Mouse (Mus musculus) retina, postnatal 7 days (tissue): ENCODE data around the gene Pcnx3.

ENCODE experiments used
- DNase-seq: peaks from one replicate; pipeline ENCODE4 v3.0.0-alpha.2; 2012; ENCODE audit warnings: low read depth, low spot score

Gene Pcnx3

DNA sequence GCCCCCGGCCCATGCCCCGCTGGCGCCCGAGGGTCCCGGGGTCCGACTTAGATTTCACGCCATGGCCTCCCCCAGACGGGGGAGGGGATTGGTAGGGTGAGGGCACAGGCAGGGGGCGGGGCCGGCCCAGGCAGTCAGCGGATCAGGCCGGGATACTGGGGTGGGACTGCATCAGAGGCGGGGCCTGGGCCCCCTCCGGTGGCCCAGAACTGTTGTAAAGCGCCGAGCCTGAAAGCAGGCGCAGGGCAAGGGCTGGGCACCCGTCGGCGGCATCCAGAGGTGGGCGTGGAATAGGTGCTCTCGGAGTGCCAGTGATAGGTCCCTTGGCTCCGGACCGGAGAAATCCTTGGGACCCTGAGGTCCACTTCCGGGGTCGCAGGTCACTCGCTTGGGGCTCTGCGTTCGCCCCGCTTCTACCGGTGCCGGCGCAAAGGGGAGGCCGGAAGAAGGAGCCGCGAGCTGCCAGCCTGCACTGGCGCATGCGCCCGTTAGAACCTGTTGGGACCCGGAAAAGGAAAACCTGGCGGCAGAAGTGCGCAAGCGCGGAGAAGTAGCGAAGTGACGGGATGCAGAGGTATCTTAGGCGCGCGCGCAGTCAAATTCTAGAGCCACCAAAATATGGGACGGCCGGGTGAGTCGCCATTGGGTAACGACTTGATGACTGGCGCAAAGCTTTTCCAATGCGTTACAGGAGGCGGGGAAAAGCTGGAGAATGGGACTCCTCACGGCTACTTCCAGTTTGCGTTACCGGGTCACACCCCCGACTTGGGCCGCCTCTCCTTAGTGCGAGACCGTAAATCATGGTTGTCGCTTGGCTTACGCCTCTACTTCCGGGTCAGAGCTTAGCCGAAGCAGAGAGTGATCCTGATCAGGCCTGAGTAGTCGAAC, at the start of gene Pcnx3, which contains the start of gene Map3k11:
TSS of gene Pcnx3 (minus strand) at position 709 of the 888 bp plus-strand sequence.
TSS of gene Map3k11 (plus strand) at position 543 of the 888 bp plus-strand sequence.
- peak; percentile 95 for DNase-seq

GRCm38 (mm10) chr19:5734325-5734724, 45.6 kb upstream of the Pcnx3 start:
- no peak for DNase-seq

DNA sequence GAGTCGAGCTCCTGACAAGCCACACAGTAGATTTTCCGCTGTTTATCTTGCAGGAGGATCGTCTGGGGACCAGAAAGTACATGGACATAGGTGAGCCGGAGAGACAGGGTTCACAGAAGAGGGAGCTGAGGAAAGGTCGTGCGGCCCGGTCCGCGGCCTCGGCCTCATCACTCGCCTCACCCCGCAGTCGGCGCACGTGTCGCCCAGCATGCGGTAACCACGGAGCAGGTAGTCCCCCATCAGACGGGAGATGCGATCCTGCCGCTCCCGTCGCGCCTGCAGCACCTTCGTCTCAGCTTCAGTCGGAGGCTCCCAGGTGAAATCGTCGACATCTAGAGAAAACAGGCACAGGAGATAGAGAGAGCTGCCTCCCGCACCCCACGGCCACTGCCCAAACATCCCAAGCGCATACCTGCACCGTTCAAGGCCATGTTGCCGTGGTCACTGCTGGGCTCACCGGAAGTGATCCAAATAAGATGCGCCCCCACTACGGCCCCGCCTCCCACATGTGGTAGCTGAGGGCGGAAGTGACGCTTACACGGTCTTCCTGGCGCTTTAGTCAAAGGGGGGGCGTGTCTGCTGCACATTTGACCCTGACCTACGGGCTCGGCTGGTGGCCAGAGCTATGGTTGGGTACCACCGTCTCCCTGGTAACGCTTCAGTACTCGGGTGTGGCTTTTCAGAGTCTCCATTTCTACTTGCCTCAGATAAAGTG, 42.7 kb upstream of the Pcnx3 start:
- peak; percentile 89 for DNase-seq

DNA sequence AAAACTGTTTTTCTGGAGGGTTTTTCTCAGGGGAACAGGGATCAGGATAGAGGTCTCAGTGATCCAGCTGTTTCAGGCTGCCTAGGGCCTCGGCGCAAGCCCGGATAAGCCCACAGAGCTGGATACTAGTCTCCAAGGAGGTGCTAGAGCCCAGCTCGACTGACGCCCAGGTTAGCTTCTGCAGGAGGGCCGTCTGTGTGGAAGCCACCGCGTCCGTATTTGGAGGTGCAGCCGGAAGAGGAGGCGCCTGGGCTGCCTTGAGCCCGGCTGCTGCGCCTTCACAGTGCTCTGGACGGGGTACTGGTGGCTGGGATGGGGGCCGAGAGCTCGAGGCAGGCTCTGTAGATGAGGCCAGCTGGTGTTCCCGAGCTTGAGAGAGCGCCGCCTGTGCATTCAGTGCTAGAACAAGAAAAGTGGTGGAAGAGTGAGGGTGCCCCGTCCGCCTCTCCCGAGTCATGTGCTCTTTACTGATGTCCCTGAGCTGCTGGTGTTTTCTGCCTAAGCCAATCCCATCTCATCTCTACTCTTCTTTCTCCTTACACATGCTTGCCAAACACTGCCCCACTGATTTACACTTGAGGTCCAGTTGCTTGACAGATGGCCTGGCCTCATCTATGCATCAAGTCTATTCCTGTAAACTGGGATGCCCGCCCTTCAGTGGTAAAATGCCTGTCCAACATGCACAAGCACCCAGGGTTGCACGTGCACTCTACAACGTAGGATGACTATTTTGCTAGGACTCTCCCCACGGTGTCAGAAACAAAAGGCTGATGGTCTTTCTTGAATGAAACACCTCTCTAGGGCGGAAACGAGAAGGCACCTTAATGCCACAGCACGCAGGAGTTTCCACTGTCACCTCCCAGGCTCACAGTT, 41.8 kb upstream of the Pcnx3 start:
- no peak for DNase-seq

DNA sequence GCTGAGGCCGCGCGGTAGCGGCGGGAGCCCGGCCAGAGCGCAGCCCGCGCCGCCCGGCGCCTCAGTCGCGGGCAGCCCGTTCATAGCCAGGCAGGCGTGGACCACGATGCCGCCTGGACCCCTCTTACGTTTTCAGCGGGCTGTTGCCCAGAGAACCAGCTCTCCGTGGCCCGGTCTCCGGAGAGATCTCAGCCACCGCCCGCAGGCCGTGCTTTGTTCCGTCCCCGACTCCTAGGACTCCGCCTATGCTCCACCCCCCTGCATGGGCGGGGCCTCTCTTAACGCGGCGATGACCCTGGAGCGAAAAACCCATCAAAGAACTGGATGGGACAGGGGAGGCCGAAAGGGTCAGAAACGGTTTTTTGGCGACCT, 40.7 kb upstream of the Pcnx3 start, which contains the start of gene Fam89b:
TSS of gene Fam89b (minus strand) at position 210 of the 372 bp plus-strand sequence.
- peak; percentile 61 for DNase-seq

GRCm38 (mm10) chr19:5728631-5729443, 40.1 kb upstream of the Pcnx3 start:
- DNase-seq, result no peak

- peak; percentile 70 for DNase-seq
Observed at GRCm38 (mm10) chr19:5727701-5728100, 39.0 kb upstream of the Pcnx3 start.

GRCm38 (mm10) chr19:5726961-5727578, 38.4 kb upstream of the Pcnx3 start:
- no peak for DNase-seq

GRCm38 (mm10) chr19:5725767-5726515, 37.2 kb upstream of the Pcnx3 start, which contains the start of gene Ehbp1l1:
Ehbp1l1 (minus strand) TSS chr19:5726317.
- no peak for DNase-seq

- no peak for DNase-seq
Observed at GRCm38 (mm10) chr19:5725029-5725707, 36.5 kb upstream of the Pcnx3 start.

- DNase-seq, result no peak
Observed at GRCm38 (mm10) chr19:5724549-5724941, 35.8 kb upstream of the Pcnx3 start.

- no peak for DNase-seq
Observed at GRCm38 (mm10) chr19:5723934-5724548, 35.3 kb upstream of the Pcnx3 start.

DNA sequence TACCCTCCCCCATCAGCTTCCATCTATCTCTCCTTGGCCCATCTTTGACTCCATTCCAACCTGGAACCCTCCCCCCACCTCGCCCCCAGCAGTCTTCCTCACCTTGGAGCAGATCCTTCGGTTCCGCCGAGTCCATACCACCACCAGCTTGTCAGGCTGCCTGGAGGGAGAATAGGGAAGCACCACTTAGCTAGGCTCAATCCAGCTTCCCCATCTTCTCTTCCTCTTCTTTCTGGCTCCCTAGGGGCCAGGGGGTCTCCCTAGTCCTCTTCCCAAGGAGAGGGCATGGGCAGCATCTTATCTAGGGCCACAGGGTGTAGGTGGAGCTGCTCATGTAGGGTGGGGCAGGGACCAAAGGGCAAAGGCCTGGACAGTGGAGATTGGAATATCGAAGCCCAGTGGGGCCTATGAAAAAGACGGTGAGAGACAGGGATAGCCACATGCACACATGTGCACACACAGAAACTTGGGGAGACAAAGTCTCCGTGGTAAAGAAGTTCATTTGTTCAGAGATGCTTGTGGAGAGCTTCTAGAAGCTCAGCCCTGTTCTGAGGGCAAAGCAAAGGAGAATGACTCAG, 34.2 kb upstream of the Pcnx3 start:
- DNase-seq, result no peak

- DNase-seq, result no peak
Observed at GRCm38 (mm10) chr19:5721233-5721632, 32.5 kb upstream of the Pcnx3 start.

GRCm38 (mm10) chr19:5716955-5717354, 28.2 kb upstream of the Pcnx3 start:
- no peak for DNase-seq

DNA sequence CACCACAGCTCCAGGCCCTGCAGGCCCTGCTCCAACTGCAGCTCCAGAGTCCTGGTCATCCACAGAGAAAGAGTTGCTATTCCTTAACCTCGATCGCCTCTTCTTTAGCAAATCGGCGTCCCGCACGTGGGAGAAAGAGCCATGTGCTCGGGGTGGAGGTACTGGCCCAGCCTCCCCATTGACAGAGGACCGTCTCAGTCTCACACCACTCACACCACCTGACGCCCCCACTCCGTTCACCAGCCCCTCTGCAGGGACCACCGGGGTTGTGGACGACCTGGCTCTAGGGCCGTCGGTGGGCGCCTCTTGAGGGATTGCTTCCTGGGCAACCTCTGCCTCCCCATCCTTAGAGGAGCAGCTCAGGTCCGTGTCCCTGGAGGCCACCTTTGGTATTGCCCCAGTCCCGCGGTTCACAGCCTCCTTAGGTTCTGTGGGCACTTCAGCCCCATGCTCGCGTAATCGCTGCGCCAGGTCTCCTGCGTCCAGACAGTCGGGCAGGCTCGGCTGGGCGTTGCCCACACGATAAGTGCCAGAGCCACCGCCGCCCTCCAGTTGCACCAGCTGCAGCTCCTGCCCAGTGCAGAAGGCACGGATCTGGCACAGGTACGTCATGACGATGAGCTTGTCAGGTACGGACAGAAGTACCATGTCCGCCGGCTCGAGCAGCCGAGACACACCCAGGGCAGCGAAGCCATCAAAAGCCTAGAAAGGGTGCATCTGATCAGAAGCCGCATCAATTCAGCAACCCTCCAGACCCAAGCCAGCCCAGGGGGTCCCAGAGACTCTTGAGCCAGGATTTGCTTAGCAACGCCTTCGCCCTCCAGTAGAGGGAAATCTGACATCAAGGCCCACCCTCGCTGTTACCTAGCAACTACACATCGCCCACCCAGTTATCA, 27.3 kb upstream of the Pcnx3 start:
- DNase-seq, result no peak

GRCm38 (mm10) chr19:5713730-5714129, 25.0 kb upstream of the Pcnx3 start:
- no peak for DNase-seq
